Mouse (Mus musculus) heart, postnatal 4 days (tissue): Measurements from ENCODE around the gene Pola2. TPM values are rescaled to one million over a fixed set of nuclear protein-coding genes. Genes with fewer than 3 reads are reported as not detected.

Source experiments
- DNase-seq: peaks from one replicate; pipeline ENCODE4 v3.0.0; 2021
- total RNA-seq, 2 experiments: library from RNA; stranded (reverse); gene quantifications; 2 replicates each; pipeline ENCODE4 v1.2.3; 2021

The Pola2 gene
- total RNA-seq, 2 experiments from 2014 or later: 32.9 to 37.1 TPM

DNA sequence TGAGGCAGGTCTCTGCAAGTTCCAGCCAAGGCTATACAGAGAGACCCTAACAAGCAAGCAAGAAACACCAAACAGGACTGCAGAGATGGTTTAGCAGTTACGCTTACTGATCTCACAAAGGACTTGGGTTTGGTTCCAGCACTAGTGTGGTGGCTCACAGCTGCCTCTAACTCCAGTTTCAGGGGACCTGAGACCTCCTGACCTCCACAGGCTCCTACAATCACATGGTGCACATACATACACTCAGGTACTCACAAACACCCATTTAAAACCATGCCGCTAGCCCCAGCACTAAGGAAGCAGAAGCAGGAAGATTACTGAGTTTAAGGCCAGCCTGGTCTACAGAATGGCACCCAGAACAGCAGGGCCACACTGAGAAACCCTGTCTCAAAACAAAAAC, 802 bp upstream of the Pola2 start:
- no peak for DNase-seq

DNA sequence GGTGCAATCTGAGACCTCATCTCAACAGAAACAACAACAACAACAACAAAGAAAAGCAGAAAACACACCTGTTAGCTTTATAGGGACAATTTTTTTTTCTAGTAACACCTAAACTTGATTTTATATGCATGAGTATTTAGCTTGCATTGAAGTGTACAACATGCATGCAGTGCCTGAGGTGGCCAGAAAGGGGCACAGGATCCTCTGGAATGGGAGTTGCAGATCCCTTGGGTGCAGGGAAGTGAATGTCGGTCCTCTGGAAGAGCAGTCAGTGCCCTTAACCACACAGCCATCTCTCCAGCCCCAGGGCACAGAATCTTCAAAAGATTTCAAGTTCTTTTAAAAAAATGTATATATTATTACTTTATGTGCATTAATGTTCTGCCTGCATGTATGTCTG, 1.4 kb downstream of the Pola2 start:
- no peak for DNase-seq

DNA sequence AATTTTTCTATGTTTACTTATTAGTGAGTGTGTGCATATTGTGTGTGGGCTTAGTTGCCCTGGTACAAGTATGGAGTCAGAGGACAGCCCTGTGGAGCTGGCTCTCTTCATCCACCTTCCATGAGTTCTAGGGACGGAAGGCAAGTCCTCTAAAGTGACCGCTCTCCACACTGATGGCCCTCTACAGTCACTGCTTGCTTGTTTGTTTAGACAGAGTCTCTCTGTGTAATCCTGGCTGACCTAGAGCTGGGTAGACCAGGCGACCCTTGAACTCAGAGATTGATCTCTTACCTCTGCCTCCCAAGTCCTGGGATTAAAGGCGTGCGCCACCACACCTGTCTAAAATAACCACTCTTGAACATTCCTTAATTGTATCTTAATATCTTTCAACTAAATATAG, 6.6 kb downstream of the Pola2 start:
- no peak for DNase-seq

DNA sequence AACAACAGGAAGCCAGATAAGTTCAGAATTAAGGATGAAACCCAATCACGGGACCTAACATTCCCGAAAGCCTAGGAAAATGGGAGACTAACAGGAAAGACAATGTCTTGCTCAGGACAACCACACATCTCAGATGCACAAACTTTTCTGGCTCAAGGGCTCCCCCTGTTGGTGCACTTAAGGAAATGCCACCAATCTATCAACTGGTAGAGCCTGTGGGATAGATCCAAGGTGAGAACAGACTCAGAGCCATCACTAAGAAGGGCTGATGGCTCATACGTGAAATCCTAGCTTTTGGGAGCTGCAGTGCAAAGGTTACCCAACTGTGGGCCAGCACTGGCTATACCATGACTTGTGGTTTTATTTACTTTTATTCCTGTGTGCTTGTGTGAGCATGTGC, 7.3 kb downstream of the Pola2 start:
- peak; percentile 92 for DNase-seq

DNA sequence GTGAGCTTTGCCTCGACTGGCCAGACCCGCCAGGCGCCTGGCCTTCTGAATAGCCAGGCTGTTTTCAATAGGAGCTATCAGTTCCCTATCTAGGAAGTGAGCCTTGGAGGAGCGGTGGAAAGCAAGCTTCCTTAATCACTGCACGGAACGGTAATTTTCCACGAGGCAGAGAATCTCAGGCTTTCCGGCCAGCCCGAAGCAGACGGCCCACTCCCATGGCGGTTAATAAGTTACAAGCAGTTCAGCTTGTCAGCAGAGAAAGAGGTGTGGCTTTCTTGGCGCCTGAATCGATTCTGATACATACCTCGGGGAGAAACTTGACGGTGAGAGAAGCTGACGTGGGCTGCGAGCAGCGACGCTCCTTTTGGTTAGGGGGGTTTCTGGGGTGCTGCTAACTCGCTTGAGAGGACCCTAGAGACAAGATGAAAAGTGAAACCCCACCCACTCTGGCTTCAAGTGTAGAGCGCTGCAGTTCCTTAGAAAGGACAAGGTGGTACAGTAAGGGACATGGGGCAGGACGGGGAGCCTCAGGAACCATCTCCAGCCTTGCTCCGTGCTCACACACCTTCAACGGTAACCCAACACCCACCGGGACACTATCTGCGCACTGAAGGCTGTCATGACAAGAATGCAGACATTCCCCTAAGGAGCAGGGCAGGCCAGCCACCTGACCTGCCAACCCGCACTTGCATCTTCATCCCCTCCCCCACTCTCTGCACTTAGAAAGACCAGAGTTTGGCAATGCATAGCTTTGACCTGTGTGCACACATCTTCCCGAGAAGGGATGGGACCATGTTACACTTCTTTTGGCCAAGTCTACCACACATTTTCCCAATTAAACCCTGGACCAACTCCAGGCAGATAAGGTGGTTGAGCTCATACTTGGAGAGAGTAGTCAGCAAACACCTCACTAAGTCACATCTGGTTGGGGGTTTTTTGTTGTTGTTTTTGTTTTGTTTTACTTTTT, 8.0 kb downstream of the Pola2 start:
- DNase-seq: peak; percentile 57

DNA sequence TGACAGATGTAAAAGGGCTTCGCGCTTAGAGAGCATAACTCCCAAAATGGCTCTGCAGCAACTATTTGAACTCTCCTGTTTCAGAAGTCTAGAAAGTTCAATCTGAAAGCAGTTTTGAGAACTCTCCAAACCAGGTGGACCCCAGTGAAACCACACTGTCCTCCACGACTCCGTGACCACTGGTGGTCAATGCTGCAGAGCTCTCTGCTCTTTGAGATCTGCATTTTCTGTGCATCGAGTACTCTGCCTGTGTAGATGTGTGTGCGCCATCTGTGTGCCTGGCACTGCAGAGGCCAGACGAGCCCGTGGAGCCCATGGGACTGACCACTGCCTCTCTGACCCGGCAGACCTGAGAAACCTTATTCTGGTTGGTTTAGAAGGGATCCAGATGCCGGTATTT, 9.1 kb downstream of the Pola2 start:
- no peak for DNase-seq

- DNase-seq: no peak
Measured at GRCm38 (mm10) chr19:5954031-5954710, 9.8 kb downstream of the Pola2 start.

GRCm38 (mm10) chr19:5953201-5953770, 10.7 kb downstream of the Pola2 start:
- no peak for DNase-seq

GRCm38 (mm10) chr19:5952071-5952691, 11.8 kb downstream of the Pola2 start:
- DNase-seq: peak; percentile 70

GRCm38 (mm10) chr19:5951631-5952030, 12.4 kb downstream of the Pola2 start:
- no peak for DNase-seq

DNA sequence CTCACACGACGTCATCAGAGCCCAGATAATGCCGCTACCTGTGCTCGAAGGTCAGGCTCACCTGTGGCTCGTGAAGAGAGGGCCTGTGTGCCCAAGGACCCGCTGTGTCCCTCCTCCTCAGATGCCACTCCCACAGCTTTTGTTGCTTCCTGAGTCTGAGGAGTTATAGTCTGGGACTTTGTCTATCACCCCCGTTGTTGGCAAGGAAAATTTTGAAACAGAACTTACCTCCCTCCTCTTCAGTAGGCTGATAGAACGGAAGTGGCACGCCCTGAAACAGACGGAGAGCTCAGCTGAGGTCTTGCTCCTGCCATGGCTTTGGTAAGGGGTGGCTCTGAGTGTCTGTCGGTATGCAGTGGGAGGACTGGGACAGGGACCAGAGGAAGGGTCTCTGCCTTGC, 13.8 kb downstream of the Pola2 start:
- DNase-seq: no peak

GRCm38 (mm10) chr19:5945891-5946290, 18.1 kb downstream of the Pola2 start:
- DNase-seq: peak; percentile 61

GRCm38 (mm10) chr19:5945027-5945426, 19.0 kb downstream of the Pola2 start:
- peak; percentile 55 for DNase-seq

DNA sequence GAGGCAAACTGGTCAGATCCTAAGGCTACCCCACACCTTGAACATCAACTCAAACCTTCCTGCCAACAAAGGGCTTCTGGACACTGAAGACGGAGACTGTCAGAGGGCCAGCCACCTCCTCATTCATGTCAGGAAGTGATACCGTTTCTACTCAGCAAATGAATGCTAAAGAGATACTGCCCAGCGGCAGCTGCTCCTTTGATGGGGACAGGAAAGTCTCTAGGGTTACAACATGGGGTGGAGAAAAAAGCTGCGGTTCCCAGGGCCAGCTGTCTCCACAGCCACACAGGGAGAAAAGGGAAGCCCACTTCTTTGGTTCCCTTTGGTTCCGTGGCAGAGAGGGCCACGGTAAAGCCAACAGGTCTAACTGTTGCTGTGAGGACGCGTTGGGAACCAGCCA, 19.9 kb downstream of the Pola2 start:
- peak; percentile 37 for DNase-seq

GRCm38 (mm10) chr19:5943404-5943803, 20.6 kb downstream of the Pola2 start:
- no peak for DNase-seq

DNA sequence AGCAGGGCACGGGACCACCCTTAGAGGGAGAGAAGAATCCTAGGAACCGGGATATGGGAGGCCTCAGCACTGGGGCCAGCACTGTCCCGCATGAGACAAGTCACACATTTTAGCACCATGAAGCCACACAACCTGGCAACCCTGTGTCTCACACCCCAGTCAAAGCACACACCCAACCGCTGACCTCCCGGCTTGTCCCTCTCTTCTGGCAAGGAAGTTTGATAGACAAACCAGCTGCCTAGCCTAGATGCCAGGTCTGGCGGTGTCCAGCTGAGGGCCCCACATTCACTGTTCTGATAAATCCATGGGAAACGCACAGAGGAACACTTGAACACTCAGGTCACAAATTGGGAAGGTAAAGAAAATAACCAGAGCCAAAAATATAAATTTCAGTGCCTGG, 21.4 kb downstream of the Pola2 start:
- DNase-seq: no peak

- DNase-seq: no peak
Measured at GRCm38 (mm10) chr19:5940656-5941055, 23.3 kb downstream of the Pola2 start.

DNA sequence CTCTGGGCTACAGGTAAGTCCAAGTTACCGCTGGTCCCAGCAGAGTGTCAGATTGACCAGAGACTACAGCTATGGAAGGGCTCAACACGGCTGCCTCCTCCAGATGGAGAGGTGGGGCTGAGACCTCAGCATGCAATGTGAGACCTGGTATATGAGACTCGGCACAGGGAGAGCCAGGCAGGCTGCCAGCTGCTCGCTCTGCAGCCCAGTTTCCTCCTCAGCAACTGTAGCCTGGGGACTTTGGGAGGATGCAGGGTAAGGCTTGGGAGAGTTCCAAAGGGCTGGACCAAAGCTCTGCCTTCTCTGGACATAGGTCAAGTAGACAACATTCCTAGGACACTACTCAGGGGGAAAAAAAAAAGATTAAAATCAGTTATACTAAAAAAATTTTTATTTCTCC, 23.8 kb downstream of the Pola2 start:
- peak; percentile 85 for DNase-seq

DNA sequence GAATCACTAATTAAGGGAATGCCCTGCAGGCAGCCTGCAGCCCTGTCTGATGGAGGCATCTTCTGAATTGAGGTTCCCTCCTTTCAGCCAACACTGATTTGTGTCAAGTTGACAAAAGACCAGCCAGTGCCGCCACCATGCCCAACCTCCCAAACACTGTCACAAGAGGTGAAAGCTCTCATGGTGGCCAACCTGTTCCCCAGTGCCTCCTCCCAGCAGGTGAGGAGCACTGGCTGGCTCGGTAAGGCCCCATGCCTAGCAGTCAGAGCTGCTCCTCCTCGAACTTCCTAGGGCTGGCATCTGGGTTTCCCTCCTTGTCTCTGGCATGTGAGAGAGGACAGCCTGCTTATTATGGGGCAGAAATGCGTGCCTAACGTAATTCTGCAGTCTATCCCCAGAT, 24.3 kb downstream of the Pola2 start:
- DNase-seq: no peak

- DNase-seq: no peak
Measured at GRCm38 (mm10) chr19:5938516-5938915, 25.5 kb downstream of the Pola2 start.

DNA sequence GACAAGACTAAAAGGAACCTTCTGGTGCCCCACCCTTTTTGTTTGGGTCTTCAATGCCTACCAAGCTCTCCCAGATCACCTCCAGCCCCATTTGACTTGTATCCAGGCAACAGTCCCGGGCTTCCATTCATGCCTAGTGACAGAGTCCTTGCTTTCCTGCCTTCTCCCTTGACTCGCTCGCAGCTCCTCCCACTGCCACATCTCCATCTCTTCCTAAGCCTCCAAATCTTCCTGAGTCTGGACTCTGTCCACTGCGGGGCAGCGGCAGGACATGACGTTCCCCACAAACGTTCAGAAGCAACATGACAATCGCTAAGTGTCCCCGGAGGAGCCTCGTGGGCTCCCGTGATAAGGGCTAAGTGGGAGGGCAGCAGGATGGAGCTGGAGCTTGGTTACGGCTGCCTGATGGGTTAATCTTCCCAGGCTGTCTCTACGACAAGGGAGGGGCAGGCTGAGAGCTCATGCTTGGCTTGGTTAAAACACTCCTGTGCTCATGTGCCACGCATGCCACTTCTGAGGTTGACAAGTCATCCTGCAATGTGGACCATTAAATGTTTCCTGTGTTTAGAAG, 26.1 kb downstream of the Pola2 start:
- peak; percentile 39 for DNase-seq

GRCm38 (mm10) chr19:5937095-5937835, 26.7 kb downstream of the Pola2 start:
- DNase-seq: no peak
